Mouse (Mus musculus) mesoderm, embryonic 11.5 days (tissue): Measurements from ENCODE around the gene Trip6.
A peak's percentile ranks its signal among the peaks of the same experiment; 100 is the strongest.
"Not testable (repeated sequence)": the region's sequence is repeated elsewhere in the genome, so short reads cannot be mapped to it uniquely, and the experiment has no call there.

Source experiments
- DNase-seq: peaks from one replicate; pipeline ENCODE4 v3.0.0-alpha.2; 2012; ENCODE audit warnings: low read depth, low spot score

The Trip6 gene

GRCm38 (mm10) chr5:137301253-137301652, 13.0 kb downstream of the Trip6 start:
- no peak for DNase-seq

GRCm38 (mm10) chr5:137299240-137299639, 15.0 kb downstream of the Trip6 start:
- no peak for DNase-seq

- no peak for DNase-seq
These were observed 17.1 kb downstream of the Trip6 start for GRCm38 (mm10) chr5:137297126-137297525.

GRCm38 (mm10) chr5:137295712-137296111, 18.5 kb downstream of the Trip6 start:
- no peak for DNase-seq

- no peak for DNase-seq
These were observed 18.9 kb downstream of the Trip6 start for GRCm38 (mm10) chr5:137295296-137295695.

GRCm38 (mm10) chr5:137294744-137295093, 19.5 kb downstream of the Trip6 start:
- no peak for DNase-seq

GRCm38 (mm10) chr5:137293839-137294743, 20.1 kb downstream of the Trip6 start, which contains the start of gene Ufsp1:
Gene Ufsp1, plus strand, starts transcription at chr5:137294629.
- peak; percentile 97 for DNase-seq

- peak; percentile 68 for DNase-seq
These were observed 20.9 kb downstream of the Trip6 start for GRCm38 (mm10) chr5:137293282-137293681.

GRCm38 (mm10) chr5:137291381-137291926, 22.8 kb downstream of the Trip6 start:
- DNase-seq = no peak

- DNase-seq = no peak
These were observed 23.5 kb downstream of the Trip6 start for GRCm38 (mm10) chr5:137290677-137291076.

GRCm38 (mm10) chr5:137289591-137290365, 24.4 kb downstream of the Trip6 start:
- no peak for DNase-seq

- DNase-seq = peak; percentile 73
These were observed 25.2 kb downstream of the Trip6 start for GRCm38 (mm10) chr5:137288999-137289470.

GRCm38 (mm10) chr5:137287953-137288743, 26.1 kb downstream of the Trip6 start:
- no peak for DNase-seq

GRCm38 (mm10) chr5:137287032-137287952, 26.9 kb downstream of the Trip6 start, which contains the start of gene Ache:
Gene Ache, plus strand, starts transcription at chr5:137287519.
- peak; percentile 53 for DNase-seq

GRCm38 (mm10) chr5:137286655-137287031, 27.6 kb downstream of the Trip6 start:
- peak; percentile 86 for DNase-seq

GRCm38 (mm10) chr5:137285986-137286385, 28.2 kb downstream of the Trip6 start:
- DNase-seq = no peak

GRCm38 (mm10) chr5:137285045-137285444, 29.2 kb downstream of the Trip6 start:
- DNase-seq = peak; percentile 57

GRCm38 (mm10) chr5:137284411-137284810, 29.8 kb downstream of the Trip6 start:
- DNase-seq = not testable (repeated sequence)

- peak; percentile 64 for DNase-seq
These were observed 36.6 kb downstream of the Trip6 start for GRCm38 (mm10) chr5:137277360-137278342.
